Mouse (Mus musculus): Measurements from ENCODE around the gene Rnase9.
A peak's percentile ranks its signal among the peaks of the same experiment; 100 is the strongest.

Gene Rnase9

GRCm38 (mm10) chr14:51057401-51057831 lies 15.7 kb upstream of the Rnase9 start, which contains the start of gene Rnase12:
Rnase12 (minus strand) TSS chr14:51057661.
- no peaks in the 10 kb centered on the region for H3K36me3 ChIP-seq (ENCODE audit: insufficient read depth, low read length)
- no peaks in the 10 kb centered on the region for H3K27me3 ChIP-seq (ENCODE audit: insufficient read depth, low read length)
- TF ChIP-seq POU5F1 (IDR thresholded peaks at IDR 0.05; ENCODE audit: borderline replicate concordance, low read length), result no peak
- TF ChIP-seq NANOG (IDR thresholded peaks at IDR 0.05; ENCODE audit: borderline replicate concordance, low read length), result no peak
- no peak for TF ChIP-seq CTCF (conservative IDR thresholded peaks at IDR 0.05; ENCODE audit: low read length)
- H3K9me3 ChIP-seq (ENCODE audit: low read length), result no peaks in the 10 kb centered on the region
- peaks cover 59% of the 10 kb centered on the region for H3K4me1 ChIP-seq (replicated peaks; ENCODE audit: low read depth, low read length)
- peak within 1 kb of the TSS; percentile 18; the same call in 1 of the 2 replicates for H3K4me3 ChIP-seq (replicated peaks; ENCODE audit: low read length)

- Histone ChIP-seq H3K27me3 (ENCODE audit: insufficient read depth, low read length) (no peaks in the 10 kb centered on the region), H3K36me3 (ENCODE audit: insufficient read depth, low read length) (no peaks in the 10 kb centered on the region), H3K4me3 (replicated peaks; ENCODE audit: low read length) (no peak overlapping the region), H3K9me3 (ENCODE audit: low read length) (no peaks in the 10 kb centered on the region), H3K4me1 (replicated peaks; ENCODE audit: low read depth, low read length) (peaks cover 44% of the 10 kb centered on the region)
- TF ChIP-seq CTCF (conservative IDR thresholded peaks at IDR 0.05; ENCODE audit: low read length), result no peak
- TF ChIP-seq NANOG (IDR thresholded peaks at IDR 0.05; ENCODE audit: borderline replicate concordance, low read length), result peak; percentile 85; the same call in 1 of the 2 replicates
Observed at GRCm38 (mm10) chr14:51054243-51055237, 12.9 kb upstream of the Rnase9 start.

- H3K4me1 ChIP-seq (replicated peaks; ENCODE audit: low read depth, low read length), result peaks cover 34% of the 10 kb centered on the region
- no peaks in the 10 kb centered on the region for H3K36me3 ChIP-seq (ENCODE audit: insufficient read depth, low read length)
- H3K4me3 ChIP-seq (replicated peaks; ENCODE audit: low read length), result no peak overlapping the region
- H3K27me3 ChIP-seq (ENCODE audit: insufficient read depth, low read length), result no peaks in the 10 kb centered on the region
- TF ChIP-seq POU5F1 (IDR thresholded peaks at IDR 0.05; ENCODE audit: borderline replicate concordance, low read length) (no peak), CTCF (conservative IDR thresholded peaks at IDR 0.05; ENCODE audit: low read length) (no peak), NANOG (IDR thresholded peaks at IDR 0.05; ENCODE audit: borderline replicate concordance, low read length) (no peak)
- H3K9me3 ChIP-seq (ENCODE audit: low read length), result no peaks in the 10 kb centered on the region
Observed at GRCm38 (mm10) chr14:51053176-51053575, 11.5 kb upstream of the Rnase9 start.

- Histone ChIP-seq H3K36me3 (ENCODE audit: insufficient read depth, low read length) (no peaks in the 10 kb centered on the region), H3K4me3 (replicated peaks; ENCODE audit: low read length) (no peak overlapping the region), H3K9me3 (ENCODE audit: low read length) (no peaks in the 10 kb centered on the region), H3K27me3 (ENCODE audit: insufficient read depth, low read length) (no peaks in the 10 kb centered on the region), H3K4me1 (replicated peaks; ENCODE audit: low read depth, low read length) (peaks cover 21% of the 10 kb centered on the region)
- no peak for TF ChIP-seq CTCF (conservative IDR thresholded peaks at IDR 0.05; ENCODE audit: low read length)
- TF ChIP-seq POU5F1 (IDR thresholded peaks at IDR 0.05; ENCODE audit: borderline replicate concordance, low read length), result no peak
- TF ChIP-seq NANOG (IDR thresholded peaks at IDR 0.05; ENCODE audit: borderline replicate concordance, low read length), result no peak
Observed at GRCm38 (mm10) chr14:51051941-51052340, 10.3 kb upstream of the Rnase9 start.

GRCm38 (mm10) chr14:51050063-51050462 lies 8.4 kb upstream of the Rnase9 start, which contains the start of gene Rnase11:
Rnase11 (minus strand) TSS chr14:51050163.
- no peaks in the 10 kb centered on the region for H3K36me3 ChIP-seq (ENCODE audit: insufficient read depth, low read length)

GRCm38 (mm10) chr14:51047846-51048245 lies 6.2 kb upstream of the Rnase9 start:
- Histone ChIP-seq H3K27me3 (ENCODE audit: insufficient read depth, low read length) (no peaks in the 10 kb centered on the region), H3K4me1 (replicated peaks; ENCODE audit: low read depth, low read length) (no peaks in the 10 kb centered on the region), H3K36me3 (ENCODE audit: insufficient read depth, low read length) (no peaks in the 10 kb centered on the region), H3K4me3 (replicated peaks; ENCODE audit: low read length) (no peak overlapping the region), H3K9me3 (ENCODE audit: low read length) (no peaks in the 10 kb centered on the region)
- TF ChIP-seq CTCF (conservative IDR thresholded peaks at IDR 0.05; ENCODE audit: low read length) (no peak), POU5F1 (IDR thresholded peaks at IDR 0.05; ENCODE audit: borderline replicate concordance, low read length) (no peak), NANOG (IDR thresholded peaks at IDR 0.05; ENCODE audit: borderline replicate concordance, low read length) (no peak)

More at GRCm38 (mm10) chr14:51050063-51050462, 8.4 kb upstream of the Rnase9 start, which contains the start of gene Rnase11:
- Histone ChIP-seq H3K27me3 (ENCODE audit: insufficient read depth, low read length) (no peaks in the 10 kb centered on the region), H3K4me1 (replicated peaks; ENCODE audit: low read depth, low read length) (peaks cover 17% of the 10 kb centered on the region), H3K4me3 (replicated peaks; ENCODE audit: low read length) (no peak within 1 kb of the TSS), H3K9me3 (ENCODE audit: low read length) (no peaks in the 10 kb centered on the region)
- TF ChIP-seq CTCF (conservative IDR thresholded peaks at IDR 0.05; ENCODE audit: low read length), result no peak
- no peak for TF ChIP-seq POU5F1 (IDR thresholded peaks at IDR 0.05; ENCODE audit: borderline replicate concordance, low read length)
- TF ChIP-seq NANOG (IDR thresholded peaks at IDR 0.05; ENCODE audit: borderline replicate concordance, low read length), result no peak

GRCm38 (mm10) chr14:51036214-51036613 lies 5.5 kb downstream of the Rnase9 start:
- no peaks in the 10 kb centered on the region for H3K27me3 ChIP-seq (ENCODE audit: insufficient read depth, low read length)

GRCm38 (mm10) chr14:51035206-51035605 lies 6.5 kb downstream of the Rnase9 start:
- Histone ChIP-seq H3K4me3 (replicated peaks; ENCODE audit: low read length) (no peak overlapping the region), H3K27me3 (ENCODE audit: insufficient read depth, low read length) (no peaks in the 10 kb centered on the region), H3K9me3 (ENCODE audit: low read length) (no peaks in the 10 kb centered on the region), H3K4me1 (replicated peaks; ENCODE audit: low read depth, low read length) (peaks cover 16% of the 10 kb centered on the region), H3K36me3 (ENCODE audit: insufficient read depth, low read length) (no peaks in the 10 kb centered on the region)
- TF ChIP-seq CTCF (conservative IDR thresholded peaks at IDR 0.05; ENCODE audit: low read length) (no peak), NANOG (IDR thresholded peaks at IDR 0.05; ENCODE audit: borderline replicate concordance, low read length) (no peak), POU5F1 (IDR thresholded peaks at IDR 0.05; ENCODE audit: borderline replicate concordance, low read length) (no peak)

More at GRCm38 (mm10) chr14:51036214-51036613, 5.5 kb downstream of the Rnase9 start:
- Histone ChIP-seq H3K9me3 (ENCODE audit: low read length) (no peaks in the 10 kb centered on the region), H3K4me3 (replicated peaks; ENCODE audit: low read length) (no peak overlapping the region), H3K36me3 (ENCODE audit: insufficient read depth, low read length) (no peaks in the 10 kb centered on the region), H3K4me1 (replicated peaks; ENCODE audit: low read depth, low read length) (peaks cover 16% of the 10 kb centered on the region)
- TF ChIP-seq CTCF (conservative IDR thresholded peaks at IDR 0.05; ENCODE audit: low read length), result no peak
- TF ChIP-seq POU5F1 (IDR thresholded peaks at IDR 0.05; ENCODE audit: borderline replicate concordance, low read length), result no peak
- no peak for TF ChIP-seq NANOG (IDR thresholded peaks at IDR 0.05; ENCODE audit: borderline replicate concordance, low read length)

Measured in E14TG2a.4 (cell line).